Mouse (Mus musculus): ENCODE data around the gene Sf1.

DNA sequence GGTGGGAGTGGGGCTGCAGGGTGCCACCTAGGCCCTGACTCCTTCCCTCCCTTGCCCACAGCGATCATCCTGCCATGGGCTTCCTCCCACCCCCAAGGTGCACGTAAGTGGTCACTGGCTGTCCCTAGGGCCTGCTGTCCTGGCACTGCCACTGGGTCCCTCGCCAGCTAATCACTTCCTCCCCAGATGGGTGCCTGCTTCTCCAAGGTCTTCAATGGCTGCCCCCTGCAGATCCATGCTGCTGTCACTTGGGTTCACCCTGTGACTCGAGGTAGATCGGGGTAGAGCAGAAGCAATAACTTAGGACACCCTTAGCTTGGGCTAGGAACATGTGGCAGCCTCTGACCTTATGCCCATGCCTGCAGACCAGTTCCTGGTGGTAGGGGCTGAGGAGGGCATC is 17.5 kb upstream of the Sf1 start:
- TF ChIP-seq POLR2A (IDR thresholded peaks at IDR 0.05; ENCODE audit: insufficient read depth, low read length) = no peak
- TF ChIP-seq CTCF (IDR thresholded peaks at IDR 0.05; ENCODE audit: low read depth, low read length) = no peak
